Mouse (Mus musculus) bone marrow macrophage, adult 2 months (primary cell): ENCODE measurements around the gene Flvcr2.

Source experiments
- CTCF ChIP-seq: IDR thresholded peaks from 2 replicates; pipeline ENCODE4 v1.5.1; 2012; ENCODE audit warnings: low read depth, mild to moderate bottlenecking, low read length, moderate library complexity
- POLR2A ChIP-seq: IDR thresholded peaks from 2 replicates; pipeline ENCODE4 v1.6.1; 2012; ENCODE audit warnings: mild to moderate bottlenecking, low read depth, low read length, borderline replicate concordance

GRCm38 (mm10) chr12:85809726-85810125 is 63.4 kb downstream of the Flvcr2 start:
- TF ChIP-seq CTCF (no peak), POLR2A (no peak)
